Mouse (Mus musculus) erythroblast, adult 5-6 weeks (primary cell): Measurements from ENCODE around the gene Bicdl2. TPM values are rescaled to one million over a fixed set of nuclear protein-coding genes. Genes with fewer than 3 reads are reported as not detected.

Experiments
- ATAC-seq: replicated peaks from 2 replicates; pipeline ENCODE4 v1.8.0; 2016; ENCODE audit warnings: moderate number of reproducible peaks, mild to moderate bottlenecking, moderate TSS enrichment, inconsistent platforms; ENCODE audit not compliant: poor library complexity, low FRiP score, severe bottlenecking
- total RNA-seq, 2 experiments: library from RNA; stranded (forward) in 1 of 2; stranded (reverse) in 1 of 2; fragments of 150-400 nt in 1 of 2; fragments of 200-764, 138-1000 nt in 1 of 2; gene quantifications; 2 replicates each; pipeline versions ENCODE4 v1.2.3 to v1.2.4; 2015 to 2017; ENCODE audit warnings: low replicate concordance in 2 of 2

The Bicdl2 gene
- total RNA-seq, 2 experiments from 2014 or later, result not detected

- peak; percentile 70 for ATAC-seq
Measured at GRCm38 (mm10) chr17:23700079-23700478, 39.8 kb downstream of the Bicdl2 start.

GRCm38 (mm10) chr17:23703301-23703700 is 43.0 kb downstream of the Bicdl2 start:
- ATAC-seq, result no peak

- no peak for ATAC-seq
Measured at GRCm38 (mm10) chr17:23704741-23705140, 44.4 kb downstream of the Bicdl2 start.

GRCm38 (mm10) chr17:23705525-23706104 is 45.3 kb downstream of the Bicdl2 start:
- no peak for ATAC-seq

- ATAC-seq, result peak; percentile 81
Measured at GRCm38 (mm10) chr17:23706212-23706611, 45.9 kb downstream of the Bicdl2 start.

GRCm38 (mm10) chr17:23717003-23717402 is 56.7 kb downstream of the Bicdl2 start:
- ATAC-seq, result no peak

Other genes starting within 250 kb of the Bicdl2 start
- gene Vmn2r117, start 180.8 kb upstream of the Bicdl2 start, total RNA-seq (2015; ENCODE audit: low replicate concordance), result not detected in 2 replicates
- not detected in 2 replicates for gene Vmn2r117, start 180.8 kb upstream of the Bicdl2 start, total RNA-seq (2017; ENCODE audit: low replicate concordance)
- gene Zfp213, start 96.3 kb upstream of the Bicdl2 start, total RNA-seq (2015; ENCODE audit: low replicate concordance), result 1.7 and 2.5 TPM in 2 replicates
- 0.34 and 2.5 TPM in 2 replicates for gene Zfp213, start 96.3 kb upstream of the Bicdl2 start, total RNA-seq (2017; ENCODE audit: low replicate concordance)
- gene Zfp13, start 61.0 kb upstream of the Bicdl2 start, total RNA-seq (2015; ENCODE audit: low replicate concordance), result not detected in 2 replicates
- not detected in 2 replicates for gene Zfp13, start 61.0 kb upstream of the Bicdl2 start, total RNA-seq (2017; ENCODE audit: low replicate concordance)
- gene Zscan10, start 59.6 kb upstream of the Bicdl2 start, total RNA-seq (2015; ENCODE audit: low replicate concordance), result not detected in 2 replicates
- not detected in 2 replicates for gene Zscan10, start 59.6 kb upstream of the Bicdl2 start, total RNA-seq (2017; ENCODE audit: low replicate concordance)
- 11.1 and 11.9 TPM in 2 replicates for gene Mmp25, start 15.2 kb upstream of the Bicdl2 start, total RNA-seq (2015; ENCODE audit: low replicate concordance)
- gene Mmp25, start 15.2 kb upstream of the Bicdl2 start, total RNA-seq (2017; ENCODE audit: low replicate concordance), result 3.1 and 4.0 TPM in 2 replicates
- gene Hcfc1r1, start 13.1 kb downstream of the Bicdl2 start, total RNA-seq (2015; ENCODE audit: low replicate concordance), result 8.6 and 28.0 TPM in 2 replicates
- gene Hcfc1r1, start 13.1 kb downstream of the Bicdl2 start, total RNA-seq (2017; ENCODE audit: low replicate concordance), result 4.3 and 12.1 TPM in 2 replicates
- gene Thoc6, start 13.4 kb downstream of the Bicdl2 start, total RNA-seq (2015; ENCODE audit: low replicate concordance), result 7.3 and 21.5 TPM in 2 replicates
- 5.4 and 5.7 TPM in 2 replicates for gene Thoc6, start 13.4 kb downstream of the Bicdl2 start, total RNA-seq (2017; ENCODE audit: low replicate concordance)
- not detected in 2 replicates for gene Tnfrsf12a, start 17.0 kb downstream of the Bicdl2 start, total RNA-seq (2015; ENCODE audit: low replicate concordance)
- 2.0 TPM in 1 of 2 replicates, not detected in the other for gene Tnfrsf12a, start 17.0 kb downstream of the Bicdl2 start, total RNA-seq (2017; ENCODE audit: low replicate concordance)
- not detected in 2 replicates for gene Cldn6, start 18.7 kb downstream of the Bicdl2 start, total RNA-seq (2015; ENCODE audit: low replicate concordance)
- not detected in 2 replicates for gene Cldn6, start 18.7 kb downstream of the Bicdl2 start, total RNA-seq (2017; ENCODE audit: low replicate concordance)
- not detected in 2 replicates for gene Cldn9, start 23.5 kb downstream of the Bicdl2 start, total RNA-seq (2015; ENCODE audit: low replicate concordance)
- gene Cldn9, start 23.5 kb downstream of the Bicdl2 start, total RNA-seq (2017; ENCODE audit: low replicate concordance), result not detected in 2 replicates
- gene 1520401A03Rik, start 62.3 kb downstream of the Bicdl2 start, total RNA-seq (2015; ENCODE audit: low replicate concordance), result not detected in 2 replicates
- not detected in 2 replicates for gene 1520401A03Rik, start 62.3 kb downstream of the Bicdl2 start, total RNA-seq (2017; ENCODE audit: low replicate concordance)
- 10.0 and 14.2 TPM in 2 replicates for gene Pkmyt1, start 65.8 kb downstream of the Bicdl2 start, total RNA-seq (2015; ENCODE audit: low replicate concordance)
- gene Pkmyt1, start 65.8 kb downstream of the Bicdl2 start, total RNA-seq (2017; ENCODE audit: low replicate concordance), result 7.3 and 9.2 TPM in 2 replicates
- gene Paqr4, start 80.4 kb downstream of the Bicdl2 start, total RNA-seq (2015; ENCODE audit: low replicate concordance), result 1.2 TPM in 1 of 2 replicates, not detected in the other
- gene Paqr4, start 80.4 kb downstream of the Bicdl2 start, total RNA-seq (2017; ENCODE audit: low replicate concordance), result 1.4 and 4.3 TPM in 2 replicates
- gene Kremen2, start 85.3 kb downstream of the Bicdl2 start, total RNA-seq (2015; ENCODE audit: low replicate concordance), result not detected in 2 replicates
- gene Kremen2, start 85.3 kb downstream of the Bicdl2 start, total RNA-seq (2017; ENCODE audit: low replicate concordance), result not detected in 2 replicates
- 2.1 and 2.3 TPM in 2 replicates for gene Flywch1, start 111.1 kb downstream of the Bicdl2 start, total RNA-seq (2015; ENCODE audit: low replicate concordance)
- gene Flywch1, start 111.1 kb downstream of the Bicdl2 start, total RNA-seq (2017; ENCODE audit: low replicate concordance), result 3.8 and 4.7 TPM in 2 replicates
- gene Flywch2, start 125.6 kb downstream of the Bicdl2 start, total RNA-seq (2015; ENCODE audit: low replicate concordance), result not detected in 2 replicates
- not detected in 2 replicates for gene Flywch2, start 125.6 kb downstream of the Bicdl2 start, total RNA-seq (2017; ENCODE audit: low replicate concordance)
- 188 and 291 TPM in 2 replicates for gene Srrm2, start 130.0 kb downstream of the Bicdl2 start, total RNA-seq (2015; ENCODE audit: low replicate concordance)
- gene Srrm2, start 130.0 kb downstream of the Bicdl2 start, total RNA-seq (2017; ENCODE audit: low replicate concordance), result 169 and 183 TPM in 2 replicates
- gene Elob, start 168.6 kb downstream of the Bicdl2 start, total RNA-seq (2015; ENCODE audit: low replicate concordance), result 94.3 and 118 TPM in 2 replicates
- gene Elob, start 168.6 kb downstream of the Bicdl2 start, total RNA-seq (2017; ENCODE audit: low replicate concordance), result 33.2 and 50.0 TPM in 2 replicates
- gene Prss33, start 175.6 kb downstream of the Bicdl2 start, total RNA-seq (2015; ENCODE audit: low replicate concordance), result not detected in 2 replicates
- gene Prss33, start 175.6 kb downstream of the Bicdl2 start, total RNA-seq (2017; ENCODE audit: low replicate concordance), result not detected in 2 replicates
- gene Prss32, start 183.3 kb downstream of the Bicdl2 start, total RNA-seq (2015; ENCODE audit: low replicate concordance), result not detected in 2 replicates
- gene Prss32, start 183.3 kb downstream of the Bicdl2 start, total RNA-seq (2017; ENCODE audit: low replicate concordance), result not detected in 2 replicates
- not detected in 2 replicates for gene Prss41, start 183.7 kb downstream of the Bicdl2 start, total RNA-seq (2015; ENCODE audit: low replicate concordance)
- not detected in 2 replicates for gene Prss41, start 183.7 kb downstream of the Bicdl2 start, total RNA-seq (2017; ENCODE audit: low replicate concordance)
- not detected in 2 replicates for gene Prss21, start 207.6 kb downstream of the Bicdl2 start, total RNA-seq (2015; ENCODE audit: low replicate concordance)
- gene Prss21, start 207.6 kb downstream of the Bicdl2 start, total RNA-seq (2017; ENCODE audit: low replicate concordance), result not detected in 2 replicates
- gene Dcpp1, start 220.4 kb downstream of the Bicdl2 start, total RNA-seq (2015; ENCODE audit: low replicate concordance), result not detected in 2 replicates
- gene Dcpp1, start 220.4 kb downstream of the Bicdl2 start, total RNA-seq (2017; ENCODE audit: low replicate concordance), result not detected in 2 replicates
- gene Dcpp2, start 220.4 kb downstream of the Bicdl2 start, total RNA-seq (2015; ENCODE audit: low replicate concordance), result not detected in 2 replicates
- gene Dcpp2, start 220.4 kb downstream of the Bicdl2 start, total RNA-seq (2017; ENCODE audit: low replicate concordance), result not detected in 2 replicates